Mouse (Mus musculus) forelimb bud, embryonic 11.5 days (tissue): ENCODE measurements around the gene Prss3.
"Not testable (repeated sequence)": the region's sequence is repeated elsewhere in the genome, so short reads cannot be mapped to it uniquely, and the experiment has no call there.

Source experiments
- DNase-seq: peaks from one replicate; pipeline ENCODE4 v3.0.0-alpha.2; 2012; ENCODE audit warnings: low read depth, low spot score

The Prss3 gene

DNA sequence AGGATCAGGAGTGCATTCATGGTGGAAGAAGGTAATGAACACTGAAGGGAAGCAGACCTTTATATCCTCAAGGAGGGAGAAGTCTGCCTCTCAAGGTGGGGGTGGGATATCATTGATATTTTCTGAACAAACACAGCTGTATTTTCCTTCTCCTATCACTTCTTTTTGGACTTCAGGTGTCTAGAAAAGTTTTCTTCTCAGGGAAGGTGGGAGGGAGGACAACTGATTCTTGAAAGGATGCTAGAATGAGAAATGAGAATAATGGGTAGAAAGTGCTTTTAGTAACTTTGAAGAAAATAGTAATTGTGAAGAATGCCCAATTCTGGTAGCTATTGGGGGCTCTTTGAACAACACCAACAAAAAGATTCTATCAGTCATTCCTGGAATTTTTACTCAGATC lies at the start of gene Prss3:
Gene Prss3, minus strand, starts transcription at position 101 of the 400 bp plus-strand sequence.
- not testable (repeated sequence) for DNase-seq

DNA sequence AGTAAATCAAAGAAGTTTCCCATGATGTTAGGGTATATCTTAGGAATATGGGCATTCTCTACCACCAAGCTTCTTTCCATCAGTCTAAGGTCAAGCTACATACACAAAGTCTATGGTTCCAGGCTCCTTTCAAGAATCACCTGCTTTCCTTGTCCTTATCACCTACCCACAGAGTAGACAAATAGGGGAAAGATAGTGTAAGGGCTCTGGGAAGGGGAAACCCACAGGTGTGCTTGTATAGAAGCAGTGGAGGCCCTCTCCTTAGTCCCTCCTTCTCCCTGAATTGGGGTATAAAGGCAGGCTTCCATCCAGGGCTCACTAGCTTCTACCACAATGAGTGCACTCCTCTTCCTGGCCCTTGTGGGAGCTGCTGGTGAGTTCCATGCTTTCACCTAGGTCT lies 14.6 kb upstream of the Prss3 start, which contains the start of gene Gm5771:
Gene Gm5771, plus strand, starts transcription at position 301 of the 400 bp plus-strand sequence.
- not testable (repeated sequence) for DNase-seq

DNA sequence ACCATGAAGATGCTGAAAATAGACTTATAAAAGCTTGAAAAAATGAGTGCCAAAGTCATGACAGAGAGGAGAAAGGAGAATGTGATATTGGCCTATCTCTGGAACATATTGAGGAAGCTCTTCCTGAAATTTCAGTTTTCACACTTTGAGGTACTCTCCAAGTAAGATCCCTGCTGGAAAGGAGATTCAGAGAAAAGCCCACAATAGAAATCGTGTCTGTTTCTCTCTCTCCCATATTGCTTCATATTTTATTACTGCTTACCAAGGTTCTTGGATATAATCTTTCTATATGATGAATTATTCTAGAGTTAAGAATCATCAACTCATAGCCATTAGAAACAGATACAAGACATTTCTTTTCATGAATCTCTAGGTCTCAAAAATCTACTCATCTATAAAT lies 14.2 kb upstream of the Prss3 start:
- not testable (repeated sequence) for DNase-seq

DNA sequence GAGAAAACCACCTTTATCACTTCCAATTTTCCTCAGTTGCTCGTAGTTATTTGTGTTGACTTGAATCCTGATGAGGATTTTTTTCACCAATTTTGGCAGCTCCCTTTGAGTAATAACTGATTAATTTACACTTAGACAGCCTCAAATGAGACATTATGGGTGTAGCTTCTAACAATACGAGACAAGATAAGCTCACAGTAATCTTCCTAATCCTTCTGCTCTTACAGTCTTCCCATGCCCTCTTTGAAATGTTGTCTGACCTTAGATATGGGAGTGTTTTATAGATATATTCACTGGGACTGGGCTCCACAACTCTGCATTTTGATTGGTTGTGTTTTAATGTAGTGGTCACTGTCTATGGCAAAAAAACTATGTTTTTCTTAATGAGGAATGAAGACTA lies 9.3 kb upstream of the Prss3 start:
- no peak for DNase-seq

DNA sequence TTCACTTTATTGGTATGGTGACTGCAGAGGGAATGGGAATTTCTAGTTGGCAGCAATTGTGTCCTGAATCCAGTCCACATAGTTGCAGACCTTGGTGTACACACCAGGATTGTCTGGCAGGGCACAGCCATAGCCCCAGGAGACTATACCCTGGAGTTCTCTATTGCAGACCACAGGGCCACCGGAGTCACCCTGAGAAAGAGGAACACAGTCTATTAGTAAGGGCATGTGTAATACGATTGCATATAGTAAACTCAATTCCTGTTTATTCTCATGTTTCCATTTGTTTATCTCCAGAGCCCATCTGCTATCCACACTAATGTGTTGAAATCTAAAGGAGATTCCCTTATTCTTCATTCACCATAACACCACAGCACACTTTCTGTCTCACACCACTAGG lies 3.7 kb downstream of the Prss3 start:
- not testable (repeated sequence) for DNase-seq

DNA sequence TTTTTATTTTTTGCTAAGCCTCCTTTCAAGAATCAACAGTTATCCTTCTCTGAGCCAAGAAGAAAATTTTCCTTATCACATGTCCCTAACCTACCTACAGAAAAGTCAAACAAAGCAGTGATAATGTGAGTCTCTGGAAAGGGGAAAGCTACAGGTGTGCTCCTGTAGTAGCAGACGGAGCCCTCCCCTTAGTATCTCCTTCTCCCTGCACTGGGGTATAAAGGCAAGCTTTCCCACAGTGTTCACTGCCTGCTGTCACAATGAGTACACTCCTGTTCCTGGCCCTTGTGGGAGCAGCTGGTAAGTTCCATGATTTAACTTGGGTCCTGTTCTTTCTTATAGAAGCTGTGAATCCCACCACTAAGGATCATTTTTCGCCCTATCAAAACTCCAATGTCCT lies 23.5 kb downstream of the Prss3 start, which contains the start of gene Try10:
Gene Try10, plus strand, starts transcription at position 174 of the 400 bp plus-strand sequence.
- DNase-seq: no peak
